Mouse (Mus musculus) midbrain, embryonic 12.5 days (tissue): Measurements from ENCODE around the gene Ric8a. TPM values are rescaled to one million over a fixed set of nuclear protein-coding genes. Genes with fewer than 3 reads are reported as not detected.
A peak's percentile ranks its signal among the peaks of the same experiment; 100 is the strongest.
"Not testable (repeated sequence)": the region's sequence is repeated elsewhere in the genome, so short reads cannot be mapped to it uniquely, and the experiment has no call there.

Experiments used
- ATAC-seq: fragments of 200-750 bp; cut with Nextera tagmentation; 2 replicates; pipeline ENCODE4 v1.8.0; 2017; ENCODE audit warnings: low read depth, moderate TSS enrichment, moderate library complexity; ENCODE audit not compliant: low FRiP score
- H3K27ac ChIP-seq: fragments of 300-500 bp; sonication (generic); replicated peaks from 2 replicates; pipeline ENCODE4 v1.5.1; 2016; ENCODE audit warnings: mild to moderate bottlenecking
- H3K27me3 ChIP-seq: fragments of 300-500 bp; sonication (generic); 2 replicates; pipeline ENCODE4 v1.6.1; 2016; ENCODE audit warnings: mild to moderate bottlenecking
- H3K36me3 ChIP-seq: fragments of 300-500 bp; sonication (generic); 2 replicates; pipeline ENCODE4 v1.6.1; 2016
- H3K4me1 ChIP-seq: fragments of 300-500 bp; sonication (generic); 2 replicates; pipeline ENCODE4 v1.6.1; 2016
- H3K4me2 ChIP-seq: fragments of 300-500 bp; sonication (generic); replicated peaks from 2 replicates; pipeline ENCODE4 v1.6.1; 2016; ENCODE audit warnings: mild to moderate bottlenecking, moderate library complexity
- H3K4me3 ChIP-seq: fragments of 300-500 bp; sonication (generic); 2 replicates; pipeline ENCODE4 v1.5.1; 2016; ENCODE audit warnings: mild to moderate bottlenecking
- H3K9ac ChIP-seq: fragments of 300-500 bp; sonication (generic); replicated peaks from 2 replicates; pipeline ENCODE4 v1.6.1; 2016; ENCODE audit warnings: mild to moderate bottlenecking, moderate library complexity
- H3K9me3 ChIP-seq: fragments of 300-500 bp; sonication (generic); 2 replicates; pipeline ENCODE4 v1.6.1; 2016; ENCODE audit warnings: mild to moderate bottlenecking
- WGBS: fragments of 180-500 bp; shearing (Covaris S2); methylation state at CpG from one replicate; pipeline ENCODE4 v1.1.7; 2016; 5-methylcytosine and 5-hydroxymethylcytosine counted together
- polyA plus RNA-seq: library from polyadenylated mRNA; unstranded; fragments of >200 nt; fragmentation: Nextera tagmentation; extraction: Ambion mirVana; gene quantifications from 2 replicates; pipeline ENCODE4 v1.2.1, GENCODE M21; 2016

Gene Ric8a
- polyA plus RNA-seq, 1 experiment from 2014 or later, result 78.3 TPM

GRCm38 (mm10) chr7:140874224-140874623 is 17.5 kb downstream of the Ric8a start:
- no peak overlapping the region for H3K27ac ChIP-seq
- no peak for ATAC-seq
- peaks cover 23% of the 10 kb centered on the region; the same call in 1 of the 2 replicates for H3K36me3 ChIP-seq
- no peak overlapping the region for H3K4me3 ChIP-seq
- 94% methylated on average over 4 of the region's 4 CpGs for WGBS
- H3K9ac ChIP-seq, result no peak overlapping the region
- H3K4me1 ChIP-seq, result no peaks in the 10 kb centered on the region
- no peaks in the 10 kb centered on the region for H3K9me3 ChIP-seq
- H3K27me3 ChIP-seq, result no peaks in the 10 kb centered on the region
- no peak overlapping the region for H3K4me2 ChIP-seq

GRCm38 (mm10) chr7:140877364-140877763 is 20.6 kb downstream of the Ric8a start:
- ATAC-seq, result no peak
- Histone ChIP-seq H3K4me3 (no peak overlapping the region), H3K27ac (no peak overlapping the region), H3K36me3 (peaks cover 23% of the 10 kb centered on the region; the same call in 1 of the 2 replicates), H3K9ac (no peak overlapping the region), H3K9me3 (no peaks in the 10 kb centered on the region), H3K27me3 (no peaks in the 10 kb centered on the region), H3K4me1 (peaks cover 6% of the 10 kb centered on the region), H3K4me2 (no peak overlapping the region)
- 88% methylated on average over 6 of the region's 6 CpGs for WGBS

GRCm38 (mm10) chr7:140879355-140879754 is 22.6 kb downstream of the Ric8a start:
- no peaks in the 10 kb centered on the region for H3K9me3 ChIP-seq
- H3K9ac ChIP-seq, result no peak overlapping the region
- peaks cover 17% of the 10 kb centered on the region for H3K4me1 ChIP-seq
- no peak overlapping the region for H3K4me3 ChIP-seq
- WGBS, result 89% methylated on average over 7 of the region's 7 CpGs
- H3K27ac ChIP-seq, result no peak overlapping the region
- peaks cover 23% of the 10 kb centered on the region; the same call in 1 of the 2 replicates for H3K36me3 ChIP-seq
- ATAC-seq, result no peak
- no peaks in the 10 kb centered on the region for H3K27me3 ChIP-seq
- H3K4me2 ChIP-seq, result no peak overlapping the region

GRCm38 (mm10) chr7:140880419-140880818 is 23.7 kb downstream of the Ric8a start:
- H3K4me2 ChIP-seq, result no peak overlapping the region
- no peak overlapping the region for H3K4me3 ChIP-seq
- no peaks in the 10 kb centered on the region for H3K9me3 ChIP-seq
- no peak overlapping the region for H3K27ac ChIP-seq
- peaks cover 17% of the 10 kb centered on the region for H3K4me1 ChIP-seq
- H3K36me3 ChIP-seq, result peaks cover 19% of the 10 kb centered on the region
- no peak for ATAC-seq
- 87% methylated on average over 3 of the region's 3 CpGs for WGBS
- H3K27me3 ChIP-seq, result no peaks in the 10 kb centered on the region
- H3K9ac ChIP-seq, result no peak overlapping the region

GRCm38 (mm10) chr7:140880865-140881515 is 24.2 kb downstream of the Ric8a start:
- no peak overlapping the region for H3K27ac ChIP-seq
- H3K36me3 ChIP-seq, result peaks cover 19% of the 10 kb centered on the region
- peak overlapping the region; percentile 77 for H3K4me2 ChIP-seq
- peaks cover 17% of the 10 kb centered on the region for H3K4me1 ChIP-seq
- ATAC-seq, result no peak
- whole genome bisulfite sequencing, result 34% methylated on average over 8 of the region's 8 CpGs
- H3K27me3 ChIP-seq, result no peaks in the 10 kb centered on the region
- H3K4me3 ChIP-seq, result peak overlapping the region; percentile 94
- peak overlapping the region; percentile 92; the same call in 1 of the 2 replicates for H3K9ac ChIP-seq
- no peaks in the 10 kb centered on the region for H3K9me3 ChIP-seq

- peak; percentile 95 for ATAC-seq
- Histone ChIP-seq H3K4me3 (peak within 1 kb of the TSS; percentile 94), H3K27me3 (no peaks in the 10 kb centered on the region), H3K4me2 (peak within 1 kb of the TSS; percentile 77), H3K36me3 (peaks cover 19% of the 10 kb centered on the region), H3K9me3 (no peaks in the 10 kb centered on the region), H3K27ac (peak within 1 kb of the TSS; percentile 86), H3K9ac (peak within 1 kb of the TSS; percentile 92), H3K4me1 (peaks cover 17% of the 10 kb centered on the region)
- under 1% methylated on average over 58 of the region's 59 CpGs for WGBS
Measured at GRCm38 (mm10) chr7:140881696-140882468, 25.1 kb downstream of the Ric8a start, which contains the start of the genes Psmd13 and Sirt3. TSS of gene Psmd13 (plus strand) at chr7:140881968. TSS of gene Sirt3 (minus strand) at chr7:140882309.

GRCm38 (mm10) chr7:140882469-140882803 is 25.7 kb downstream of the Ric8a start:
- Histone ChIP-seq H3K4me1 (peaks cover 17% of the 10 kb centered on the region), H3K4me2 (peak overlapping the region; percentile 77), H3K27ac (peak overlapping the region; percentile 86), H3K27me3 (no peaks in the 10 kb centered on the region), H3K4me3 (peak overlapping the region; percentile 94), H3K36me3 (peaks cover 21% of the 10 kb centered on the region), H3K9ac (peak overlapping the region; percentile 92), H3K9me3 (no peaks in the 10 kb centered on the region)
- WGBS, result under 1% methylated on average over 12 of the region's 12 CpGs
- peak; percentile 72 for ATAC-seq

- not testable (repeated sequence) for H3K9me3 ChIP-seq, H3K27ac ChIP-seq, H3K27me3 ChIP-seq, H3K4me1 ChIP-seq, H3K4me3 ChIP-seq, ATAC-seq, H3K9ac ChIP-seq, H3K4me2 ChIP-seq
- H3K36me3 ChIP-seq, result peaks cover 81% of the 10 kb centered on the region
- 97% methylated on average over 16 of the region's 16 CpGs for WGBS
Measured at GRCm38 (mm10) chr7:140890636-140891035, 33.9 kb downstream of the Ric8a start.

- H3K27me3 ChIP-seq, result no peaks in the 10 kb centered on the region
- 90% methylated on average over 7 of the region's 7 CpGs for WGBS
- no peak overlapping the region for H3K27ac ChIP-seq
- H3K9ac ChIP-seq, result no peak overlapping the region
- no peak overlapping the region for H3K4me2 ChIP-seq
- ATAC-seq, result no peak
- no peaks in the 10 kb centered on the region for H3K9me3 ChIP-seq
- no peaks in the 10 kb centered on the region for H3K4me1 ChIP-seq
- no peak overlapping the region for H3K4me3 ChIP-seq
- peaks cover 82% of the 10 kb centered on the region for H3K36me3 ChIP-seq
Measured at GRCm38 (mm10) chr7:140894031-140894430, 37.3 kb downstream of the Ric8a start.

- H3K9me3 ChIP-seq, result no peaks in the 10 kb centered on the region
- H3K4me2 ChIP-seq, result no peak overlapping the region
- no peak overlapping the region for H3K9ac ChIP-seq
- no peak overlapping the region for H3K27ac ChIP-seq
- no peaks in the 10 kb centered on the region for H3K4me1 ChIP-seq
- H3K4me3 ChIP-seq, result no peak overlapping the region
- no peak for ATAC-seq
- H3K36me3 ChIP-seq, result peaks cover 82% of the 10 kb centered on the region
- H3K27me3 ChIP-seq, result no peaks in the 10 kb centered on the region
- WGBS, result 96% methylated on average over 3 of the region's 3 CpGs
Measured at GRCm38 (mm10) chr7:140894611-140895010, 37.9 kb downstream of the Ric8a start.

GRCm38 (mm10) chr7:140897863-140898262 is 41.1 kb downstream of the Ric8a start:
- Histone ChIP-seq H3K36me3 (peaks cover 64% of the 10 kb centered on the region), H3K4me1 (no peaks in the 10 kb centered on the region), H3K27me3 (no peaks in the 10 kb centered on the region), H3K4me3 (no peak overlapping the region), H3K27ac (no peak overlapping the region), H3K9ac (no peak overlapping the region), H3K4me2 (no peak overlapping the region), H3K9me3 (no peaks in the 10 kb centered on the region)
- no peak for ATAC-seq
- WGBS, result 93% methylated on average over 7 of the region's 7 CpGs

GRCm38 (mm10) chr7:140899121-140899520 is 42.4 kb downstream of the Ric8a start:
- Histone ChIP-seq H3K4me2 (no peak overlapping the region), H3K36me3 (peaks cover 53% of the 10 kb centered on the region), H3K9ac (no peak overlapping the region), H3K9me3 (no peaks in the 10 kb centered on the region), H3K4me1 (peaks cover 5% of the 10 kb centered on the region), H3K27me3 (no peaks in the 10 kb centered on the region), H3K4me3 (no peak overlapping the region), H3K27ac (no peak overlapping the region)
- WGBS, result 76% methylated on average over 3 of the region's 3 CpGs
- ATAC-seq, result no peak
